Mouse (Mus musculus): ENCODE data around the gene Plek. TPM values are rescaled to one million over a fixed set of nuclear protein-coding genes. Genes with fewer than 3 reads are reported as not detected.
A peak's percentile ranks its signal among the peaks of the same experiment; 100 is the strongest.

The Plek gene
- polyA plus RNA-seq, 1 experiment from 2014 or later, result 3.8 TPM

GRCm38 (mm10) chr11:16950226-16950975 lies 101.8 kb downstream of the Plek start:
- peak; percentile 7 for DNase-seq (ENCODE audit: low spot score)

- DNase-seq (ENCODE audit: low spot score), result peak; percentile 31
Measured at GRCm38 (mm10) chr11:16948756-16949155, 103.4 kb downstream of the Plek start.

GRCm38 (mm10) chr11:16943016-16943415 lies 109.2 kb downstream of the Plek start:
- no peak for DNase-seq (ENCODE audit: low spot score)

- DNase-seq (ENCODE audit: low spot score), result no peak
Measured at GRCm38 (mm10) chr11:16941973-16942452, 110.2 kb downstream of the Plek start.

GRCm38 (mm10) chr11:16941103-16941793 lies 110.9 kb downstream of the Plek start:
- no peak for DNase-seq (ENCODE audit: low spot score)

- DNase-seq (ENCODE audit: low spot score), result no peak
Measured at GRCm38 (mm10) chr11:16935577-16936236, 116.5 kb downstream of the Plek start.

GRCm38 (mm10) chr11:16932159-16932558 lies 120.0 kb downstream of the Plek start:
- DNase-seq (ENCODE audit: low spot score), result no peak

Other genes starting within 250 kb of the Plek start
- 2.2 and 2.3 TPM in 2 replicates for gene Fbxo48, start 101.0 kb downstream of the Plek start, polyA plus RNA-seq (2015; fragmentation: Nextera tagmentation; extraction: Ambion mirVana)
- gene Cnrip1, start 795 bp downstream of the Plek start, polyA plus RNA-seq (2015; fragmentation: Nextera tagmentation; extraction: Ambion mirVana), result 3.3 and 3.7 TPM in 2 replicates
- 126 and 145 TPM in 2 replicates for gene Ppp3r1, start 106.9 kb upstream of the Plek start, polyA plus RNA-seq (2015; fragmentation: Nextera tagmentation; extraction: Ambion mirVana)
- 37.3 and 39.1 TPM in 2 replicates for gene Wdr92, start 129.7 kb upstream of the Plek start, polyA plus RNA-seq (2015; fragmentation: Nextera tagmentation; extraction: Ambion mirVana)
- 73.9 and 75.0 TPM in 2 replicates for gene Pno1, start 159.2 kb upstream of the Plek start, polyA plus RNA-seq (2015; fragmentation: Nextera tagmentation; extraction: Ambion mirVana)
- 122 and 124 TPM in 2 replicates for gene C1d, start 205.2 kb upstream of the Plek start, polyA plus RNA-seq (2015; fragmentation: Nextera tagmentation; extraction: Ambion mirVana)

Data from thymus, postnatal 0 days (tissue).